Mouse (Mus musculus): Measurements from ENCODE around the gene Tmem132d.

GRCm38 (mm10) chr5:128348835-128349234, 84.0 kb downstream of the Tmem132d start:
- TF ChIP-seq POLR2A (IDR thresholded peaks at IDR 0.05; ENCODE audit: low read depth, low read length) (no peak), CTCF (conservative IDR thresholded peaks at IDR 0.05; ENCODE audit: insufficient read depth, insufficient read length, low read depth, low read length) (no peak)
